Mouse (Mus musculus) gastrocnemius, postnatal 10 days (tissue): ENCODE results near the gene Olfr784. TPM values are rescaled to one million over a fixed set of nuclear protein-coding genes. Genes with fewer than 3 reads are reported as not detected.
"Not testable (repeated sequence)": the region's sequence is repeated elsewhere in the genome, so short reads cannot be mapped to it uniquely, and the experiment has no call there.

Experiments used
- DNase-seq: peaks from one replicate; pipeline ENCODE4 v3.0.0; 2021; ENCODE audit warnings: mixed read lengths
- long read RNA-seq, 2 experiments: library from polyadenylated mRNA; stranded (forward); transcript quantifications; one replicate each; pipeline ENCODE4 v2.0.0; 2021
- total RNA-seq, 2 experiments: library from RNA; stranded (reverse); gene quantifications; 2 replicates each; pipeline ENCODE4 v1.2.3; 2021

The Olfr784 gene
- total RNA-seq: not detected
- long read RNA-seq, experiment 1: 0 reads
- long read RNA-seq, experiment 2: 0 reads

DNA sequence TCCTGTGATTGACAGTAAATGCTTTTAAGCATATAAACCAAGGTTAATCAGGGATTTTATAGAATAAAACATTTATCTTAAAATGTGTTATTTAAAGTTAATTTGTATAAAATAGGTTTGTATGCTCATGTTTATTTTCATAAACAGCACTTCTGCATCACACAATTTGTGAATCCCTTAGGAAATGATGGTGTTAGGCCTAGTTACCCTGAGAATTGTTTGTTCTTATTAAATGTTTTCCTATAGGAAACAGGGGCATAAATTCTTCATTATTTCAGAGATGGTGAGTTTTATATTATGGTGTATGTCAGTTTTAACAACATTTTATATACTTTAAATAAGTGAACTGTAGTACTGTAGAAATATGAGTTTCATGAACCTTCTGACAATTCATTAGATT lies at the start of gene Olfr784:
Gene Olfr784, plus strand, starts transcription at position 301 of the 400 bp plus-strand sequence.
- no peak for DNase-seq

DNA sequence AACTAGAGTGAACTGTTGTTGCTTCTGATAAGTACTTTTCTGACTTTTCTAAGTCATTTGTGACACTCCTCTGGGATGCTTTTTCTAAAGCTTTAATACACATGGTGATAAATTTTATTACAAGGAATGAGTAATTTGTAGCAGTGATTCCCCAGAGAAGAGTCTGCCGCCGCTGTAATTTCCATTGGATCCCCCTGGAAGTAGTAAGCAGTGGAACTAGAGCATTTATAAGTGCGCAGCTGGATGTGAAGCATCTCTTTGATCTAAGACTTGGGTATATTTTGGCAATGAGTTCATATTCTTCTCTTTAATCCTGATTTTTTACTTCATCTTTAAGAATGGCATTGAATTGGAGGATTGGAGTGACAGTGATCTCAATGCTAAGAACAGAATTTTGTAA lies 35.3 kb upstream of the Olfr784 start, which contains the start of gene Olfr782:
Gene Olfr782, plus strand, starts transcription at position 301 of the 400 bp plus-strand sequence.
- DNase-seq: no peak

DNA sequence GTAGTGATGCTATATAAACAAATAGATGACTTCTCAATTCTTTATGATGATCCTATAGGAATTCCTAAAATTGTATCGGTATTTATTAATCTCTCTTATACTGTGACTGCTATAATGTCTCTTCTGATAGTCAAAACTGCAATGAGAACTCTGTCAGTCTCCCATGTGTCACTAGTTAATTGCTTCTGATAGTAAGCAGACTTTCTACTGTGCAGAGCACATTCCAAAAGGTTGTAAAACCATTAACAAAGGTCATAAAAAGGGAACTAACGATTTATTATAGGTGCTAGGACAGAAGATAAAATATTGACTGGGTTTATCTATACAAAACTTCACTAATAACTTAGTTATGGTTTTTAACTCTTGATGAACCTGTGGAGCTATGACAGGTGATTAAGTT lies 31.4 kb upstream of the Olfr784 start:
- not testable (repeated sequence) for DNase-seq

DNA sequence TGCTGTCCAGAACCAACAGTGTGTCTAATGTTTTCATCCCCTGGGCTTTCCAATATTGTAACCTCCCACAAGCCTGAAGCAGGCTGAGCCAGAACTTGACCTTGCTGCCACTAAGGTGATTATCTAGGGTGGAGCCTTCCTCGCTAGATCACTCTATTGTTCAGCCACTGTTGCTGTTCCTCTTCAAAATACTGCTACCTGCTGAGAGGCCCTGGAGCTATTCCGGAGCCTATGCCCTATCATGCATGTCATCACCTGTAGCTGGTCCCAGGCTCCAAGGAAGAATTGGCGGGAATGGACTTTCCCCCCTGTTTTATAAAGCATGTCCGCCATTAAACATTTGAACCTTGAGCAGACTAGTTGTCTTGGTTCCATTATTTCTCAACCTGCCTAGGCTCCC lies 27.4 kb upstream of the Olfr784 start:
- not testable (repeated sequence) for DNase-seq

DNA sequence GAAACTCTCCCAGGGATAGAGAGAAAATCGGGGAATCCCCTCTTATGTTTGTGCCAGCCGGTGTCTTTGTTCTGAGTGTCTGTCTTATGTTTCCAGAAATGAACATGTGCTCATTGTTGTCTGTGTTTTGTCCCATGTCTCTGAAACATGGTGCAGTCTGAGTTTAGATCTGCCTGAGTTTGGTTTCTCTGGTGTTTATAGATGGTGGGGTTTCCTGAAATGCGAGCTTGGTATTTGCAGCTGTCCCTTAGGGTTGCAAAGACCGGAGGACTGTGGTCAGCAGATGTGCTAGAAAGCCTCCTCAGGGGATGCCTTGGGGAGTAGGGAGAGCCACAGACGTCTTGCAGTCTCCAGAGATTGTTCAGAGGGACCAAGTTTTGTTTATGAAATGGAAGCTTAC lies 26.6 kb upstream of the Olfr784 start:
- DNase-seq: no peak

DNA sequence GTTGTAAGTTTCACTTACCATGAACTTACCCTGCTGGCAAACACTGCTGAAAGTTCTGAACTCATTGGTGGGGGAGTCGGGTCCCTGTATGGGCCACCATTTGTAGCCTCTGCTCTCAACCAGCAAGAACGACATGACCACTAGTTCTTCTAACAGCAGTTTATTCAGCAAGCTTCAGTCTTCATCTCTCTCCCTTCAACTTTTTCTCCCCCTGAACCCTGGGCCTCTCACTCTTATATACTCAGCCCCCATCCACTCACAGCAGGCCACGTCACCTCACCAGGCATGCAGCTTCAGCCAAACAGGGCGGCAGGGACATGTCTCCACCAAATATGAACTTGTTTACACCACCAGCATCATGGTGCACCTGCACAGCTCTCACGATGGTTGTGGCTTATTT lies 9.8 kb upstream of the Olfr784 start:
- not testable (repeated sequence) for DNase-seq

DNA sequence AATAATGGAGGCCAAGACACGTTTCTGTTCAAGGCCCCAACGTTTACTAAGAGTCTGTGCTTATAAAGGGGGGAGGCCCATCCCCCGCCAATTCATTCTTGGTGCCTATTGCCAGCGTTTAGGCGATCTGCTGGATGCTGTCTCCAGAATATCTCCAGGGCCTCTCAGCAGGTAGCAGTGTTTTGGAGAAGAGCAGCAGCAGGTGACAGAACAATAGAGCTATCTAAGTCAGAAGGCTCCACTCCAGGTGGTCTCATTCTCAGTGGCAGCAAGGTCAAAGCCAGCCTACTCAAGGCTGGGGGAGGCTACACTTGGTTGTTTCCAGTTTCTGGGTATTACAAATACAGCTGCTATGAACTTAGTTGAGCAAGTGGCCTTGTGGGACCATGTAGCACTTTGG lies 17.0 kb downstream of the Olfr784 start:
- DNase-seq: no peak

DNA sequence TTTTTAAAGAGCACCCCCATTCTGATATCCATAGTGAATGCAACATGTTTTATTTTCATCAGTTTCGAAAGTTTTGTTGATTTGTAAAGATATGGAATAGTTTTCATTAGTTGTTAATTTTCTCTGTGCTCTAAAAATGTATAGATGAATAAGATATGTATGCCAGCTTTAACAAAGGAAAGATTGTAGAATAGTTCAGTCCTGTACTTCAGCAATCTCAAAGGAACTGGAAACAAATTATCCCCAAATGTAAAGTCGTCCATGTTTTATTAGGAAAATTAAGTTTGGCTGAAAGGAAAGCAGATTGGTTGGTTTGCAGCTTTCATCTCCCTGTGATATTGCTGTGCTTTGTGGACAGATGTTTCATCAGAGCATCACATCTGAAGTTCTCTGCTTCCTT lies 21.2 kb downstream of the Olfr784 start, which contains the start of gene Olfr785:
Gene Olfr785, plus strand, starts transcription at position 301 of the 400 bp plus-strand sequence.
- DNase-seq: no peak

DNA sequence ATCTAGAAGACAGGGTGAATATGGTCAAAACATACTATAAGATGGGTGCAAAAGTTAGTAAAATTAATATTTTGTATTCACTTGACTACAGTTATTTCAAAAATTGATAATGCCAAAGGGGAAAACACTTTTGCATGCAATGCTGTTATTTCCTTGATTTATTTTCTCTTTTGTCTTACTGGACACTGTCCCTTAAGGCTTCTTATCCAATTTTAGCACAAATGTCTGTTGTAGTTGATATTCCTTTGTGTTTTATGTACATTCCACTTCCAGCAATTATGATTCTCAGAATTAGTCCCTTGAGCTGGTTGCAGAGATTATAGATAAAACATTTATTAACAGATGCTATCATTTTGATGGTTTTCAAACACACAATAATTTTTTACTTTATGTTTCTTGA lies 43.1 kb downstream of the Olfr784 start, which contains the start of gene Olfr786:
Gene Olfr786, plus strand, starts transcription at position 301 of the 400 bp plus-strand sequence.
- no peak for DNase-seq

Other genes with a start within 250 kb of the Olfr784 start
- gene Olfr770, start 245.1 kb upstream of the Olfr784 start, total RNA-seq: not detected
- not detected for gene Olfr771, start 219.3 kb upstream of the Olfr784 start, total RNA-seq
- not detected for gene Olfr772, start 206.2 kb upstream of the Olfr784 start, total RNA-seq
- gene Olfr773, start 196.7 kb upstream of the Olfr784 start, total RNA-seq: not detected
- not detected for gene Olfr774, start 147.9 kb upstream of the Olfr784 start, total RNA-seq
- gene Olfr775, start 135.7 kb upstream of the Olfr784 start, total RNA-seq: not detected
- gene Olfr776, start 125.0 kb upstream of the Olfr784 start, total RNA-seq: not detected
- gene Olfr777, start 112.6 kb upstream of the Olfr784 start, total RNA-seq: not detected
- not detected for gene Olfr780, start 66.0 kb upstream of the Olfr784 start, total RNA-seq
- not detected for gene Olfr781, start 55.2 kb upstream of the Olfr784 start, total RNA-seq
- not detected for gene Olfr782, start 35.2 kb upstream of the Olfr784 start, total RNA-seq
- not detected for gene Olfr785, start 21.3 kb downstream of the Olfr784 start, total RNA-seq
- not detected for gene Olfr786, start 43.2 kb downstream of the Olfr784 start, total RNA-seq
- gene Olfr787, start 77.8 kb downstream of the Olfr784 start, total RNA-seq: not detected
- gene Olfr788, start 86.9 kb downstream of the Olfr784 start, total RNA-seq: not detected
- gene Olfr789, start 100.7 kb downstream of the Olfr784 start, total RNA-seq: not detected
- not detected for gene Olfr790, start 114.4 kb downstream of the Olfr784 start, total RNA-seq
- not detected for gene Olfr791, start 137.7 kb downstream of the Olfr784 start, total RNA-seq
- not detected for gene Olfr792, start 155.1 kb downstream of the Olfr784 start, total RNA-seq
- not detected for gene Olfr794, start 183.6 kb downstream of the Olfr784 start, total RNA-seq
- not detected for gene Olfr796, start 228.5 kb downstream of the Olfr784 start, total RNA-seq
- not detected for gene Olfr798, start 243.9 kb downstream of the Olfr784 start, total RNA-seq